Mouse (Mus musculus): Measurements from ENCODE around the gene Adcy1. TPM values are rescaled to one million over a fixed set of nuclear protein-coding genes. Genes with fewer than 3 reads are reported as not detected.

Adcy1 gene
- polyA plus RNA-seq, 1 experiment from 2014 or later = 0.54 TPM

DNA sequence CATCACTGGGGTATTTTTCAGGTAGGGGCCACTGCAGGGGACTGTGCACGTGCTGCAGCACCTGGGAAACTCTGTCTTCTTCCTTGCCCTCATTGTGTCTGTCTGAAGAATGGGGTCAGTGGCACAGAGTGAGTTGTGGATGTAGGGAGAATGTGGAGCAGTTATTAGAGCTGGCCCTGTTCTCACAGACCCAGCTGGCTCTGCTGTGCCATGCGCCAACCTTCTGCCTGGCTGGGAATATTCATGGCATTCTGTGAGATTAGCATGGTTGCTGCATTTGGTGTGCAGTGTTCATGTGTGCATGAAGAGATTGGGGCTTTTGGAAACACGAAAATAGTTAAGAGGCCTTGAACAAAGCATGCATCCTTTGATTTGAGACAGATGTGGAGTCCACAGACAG lies 10.3 kb downstream of the Adcy1 start:
- H3K36me3 ChIP-seq (replicated peaks; ENCODE audit: insufficient read depth, low read length) = no peaks in the 10 kb centered on the region
- H3K4me3 ChIP-seq (ENCODE audit: low read depth, low read length) = no peak overlapping the region
- no peak for TF ChIP-seq EP300 (IDR thresholded peaks at IDR 0.05; ENCODE audit: low read depth)
- no peak overlapping the region for H3K4me2 ChIP-seq (ENCODE audit: low read depth, low read length)
- no peak for DNase-seq
- no peak overlapping the region for H3K27ac ChIP-seq (ENCODE audit: low read depth)
- no peak for ATAC-seq
- H3K27me3 ChIP-seq (ENCODE audit: insufficient read depth, low read length) = no peaks in the 10 kb centered on the region
- no peak overlapping the region for H3K9ac ChIP-seq (replicated peaks)
- H3K4me1 ChIP-seq (ENCODE audit: insufficient read depth) = no peaks in the 10 kb centered on the region
- no peaks in the 10 kb centered on the region for H3K9me3 ChIP-seq (ENCODE audit: low read length)
- 77% methylated on average over 3 of the region's 3 CpGs for WGBS (ENCODE audit: insufficient replicate concordance)

DNA sequence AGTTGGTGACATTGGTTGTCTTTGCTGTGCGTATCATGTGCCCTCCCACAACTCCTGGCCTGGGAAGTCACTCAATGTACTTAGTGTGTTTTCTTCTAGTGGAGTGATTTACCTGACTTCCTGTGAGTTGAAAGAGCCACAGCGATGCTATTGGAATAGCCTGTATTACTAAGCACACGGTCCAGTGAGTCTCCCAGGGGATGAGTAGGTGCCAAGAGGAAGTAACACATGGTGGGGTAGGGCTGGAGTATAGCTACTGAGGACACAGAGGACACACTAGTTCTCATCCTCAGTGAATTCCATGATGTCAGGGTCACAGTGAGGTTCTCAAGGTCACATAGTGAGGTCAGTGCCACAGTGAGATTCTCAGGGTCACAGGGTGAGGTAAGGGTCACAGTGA lies 13.2 kb downstream of the Adcy1 start:
- no peak for TF ChIP-seq CTCF (IDR thresholded peaks at IDR 0.05; ENCODE audit: low read depth)
- TF ChIP-seq EP300 (IDR thresholded peaks at IDR 0.05; ENCODE audit: low read depth) = no peak
- H3K27ac ChIP-seq (ENCODE audit: low read depth) = no peak overlapping the region
- no peaks in the 10 kb centered on the region for H3K4me1 ChIP-seq (ENCODE audit: insufficient read depth)
- no peak overlapping the region for H3K9ac ChIP-seq (replicated peaks)
- no peak overlapping the region for H3K4me2 ChIP-seq (ENCODE audit: low read depth, low read length)
- H3K27me3 ChIP-seq (ENCODE audit: insufficient read depth, low read length) = no peaks in the 10 kb centered on the region
- no peaks in the 10 kb centered on the region for H3K36me3 ChIP-seq (replicated peaks; ENCODE audit: insufficient read depth, low read length)
- ATAC-seq = no peak
- no peak for DNase-seq
- H3K4me3 ChIP-seq (ENCODE audit: low read depth, low read length) = no peak overlapping the region
- WGBS (ENCODE audit: insufficient replicate concordance) = 64% methylated on average over 3 of the region's 3 CpGs
- H3K9me3 ChIP-seq (ENCODE audit: low read length) = no peaks in the 10 kb centered on the region

DNA sequence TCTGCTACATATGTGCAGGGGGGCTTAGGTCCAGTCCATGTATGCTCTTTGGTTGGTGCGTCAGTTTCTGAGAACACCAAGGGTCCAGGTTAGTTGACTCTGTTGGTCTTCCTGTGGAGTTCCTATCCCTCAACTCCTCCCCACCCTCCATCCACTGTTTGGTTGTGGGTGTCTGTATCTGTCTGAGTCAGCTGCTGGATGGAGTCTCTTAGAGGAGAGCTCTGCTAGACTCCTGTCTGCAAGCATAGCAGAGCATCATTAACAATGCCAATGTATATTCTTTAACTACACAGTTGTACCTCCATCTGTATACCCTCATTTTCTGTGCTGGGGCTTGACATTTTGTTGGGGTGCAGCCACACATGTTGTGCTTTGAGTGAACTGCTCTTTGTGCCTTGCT lies 18.6 kb downstream of the Adcy1 start:
- ATAC-seq (no peak), DNase-seq (no peak)
- Histone ChIP-seq H3K9ac (replicated peaks) (no peak overlapping the region), H3K36me3 (replicated peaks; ENCODE audit: insufficient read depth, low read length) (no peaks in the 10 kb centered on the region), H3K27ac (ENCODE audit: low read depth) (no peak overlapping the region), H3K27me3 (ENCODE audit: insufficient read depth, low read length) (no peaks in the 10 kb centered on the region), H3K4me3 (ENCODE audit: low read depth, low read length) (no peak overlapping the region), H3K4me2 (ENCODE audit: low read depth, low read length) (no peak overlapping the region), H3K9me3 (ENCODE audit: low read length) (no peaks in the 10 kb centered on the region), H3K4me1 (ENCODE audit: insufficient read depth) (no peaks in the 10 kb centered on the region)
- TF ChIP-seq CTCF (IDR thresholded peaks at IDR 0.05; ENCODE audit: low read depth) = no peak
- no peak for TF ChIP-seq EP300 (IDR thresholded peaks at IDR 0.05; ENCODE audit: low read depth)
- 86% methylated on average over 1 of the region's 1 CpGs for WGBS (ENCODE audit: insufficient replicate concordance)

DNA sequence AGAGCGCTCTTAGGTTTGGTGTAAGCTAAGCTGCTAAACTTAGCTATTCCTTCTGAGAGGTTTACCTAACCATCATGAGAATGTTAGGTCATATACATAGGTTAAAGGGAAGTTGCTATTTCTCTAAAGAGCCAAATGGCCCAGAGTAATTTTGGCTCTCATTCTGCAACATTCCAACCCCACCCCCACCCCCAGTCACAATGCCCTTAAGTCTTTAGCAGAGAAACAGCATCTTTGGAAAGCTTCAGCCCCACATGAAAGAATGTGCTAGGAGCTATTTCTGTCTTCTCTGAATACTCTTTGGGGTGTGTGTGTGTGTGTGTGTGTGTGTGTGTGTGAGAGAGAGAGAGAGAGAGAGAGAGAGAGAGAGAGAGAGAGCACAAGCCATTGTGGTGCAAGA lies 20.6 kb downstream of the Adcy1 start:
- no peak overlapping the region for H3K4me2 ChIP-seq (ENCODE audit: low read depth, low read length)
- ATAC-seq = no peak
- no peak for DNase-seq
- no peak overlapping the region for H3K27ac ChIP-seq (ENCODE audit: low read depth)
- TF ChIP-seq EP300 (IDR thresholded peaks at IDR 0.05; ENCODE audit: low read depth) (no peak), CTCF (IDR thresholded peaks at IDR 0.05; ENCODE audit: low read depth) (no peak)
- no peak overlapping the region for H3K4me3 ChIP-seq (ENCODE audit: low read depth, low read length)
- H3K4me1 ChIP-seq (ENCODE audit: insufficient read depth) = no peaks in the 10 kb centered on the region
- H3K27me3 ChIP-seq (ENCODE audit: insufficient read depth, low read length) = no peaks in the 10 kb centered on the region
- no peaks in the 10 kb centered on the region for H3K9me3 ChIP-seq (ENCODE audit: low read length)
- no peak overlapping the region for H3K9ac ChIP-seq (replicated peaks)
- H3K36me3 ChIP-seq (replicated peaks; ENCODE audit: insufficient read depth, low read length) = no peaks in the 10 kb centered on the region
- 84% methylated on average over 1 of the region's 1 CpGs for WGBS (ENCODE audit: insufficient replicate concordance)

DNA sequence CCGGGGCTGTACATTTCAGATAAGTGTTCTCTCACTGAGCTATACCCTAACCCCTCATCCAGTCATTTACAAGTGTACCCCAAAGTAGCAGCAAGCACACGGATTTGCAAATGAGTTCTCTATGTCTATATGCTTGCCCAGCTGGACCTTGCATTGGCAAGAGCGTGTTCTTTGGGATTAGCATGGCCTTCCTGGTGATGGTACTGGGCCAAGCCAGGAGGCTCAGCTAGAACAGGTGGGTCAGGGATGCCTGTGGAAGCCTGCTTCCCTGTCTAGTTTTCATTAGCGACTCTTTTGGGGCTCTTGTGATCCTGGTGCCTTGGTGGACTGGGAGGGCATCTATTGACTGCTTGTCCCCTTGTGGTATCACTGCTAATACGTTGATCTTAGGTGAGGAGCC lies 21.9 kb downstream of the Adcy1 start:
- no peaks in the 10 kb centered on the region for H3K36me3 ChIP-seq (replicated peaks; ENCODE audit: insufficient read depth, low read length)
- TF ChIP-seq EP300 (IDR thresholded peaks at IDR 0.05; ENCODE audit: low read depth) (no peak), CTCF (IDR thresholded peaks at IDR 0.05; ENCODE audit: low read depth) (no peak)
- no peaks in the 10 kb centered on the region for H3K4me1 ChIP-seq (ENCODE audit: insufficient read depth)
- DNase-seq (no peak), ATAC-seq (no peak)
- H3K4me2 ChIP-seq (ENCODE audit: low read depth, low read length) = no peak overlapping the region
- WGBS (ENCODE audit: insufficient replicate concordance) = 67% methylated on average over 5 of the region's 5 CpGs
- H3K9me3 ChIP-seq (ENCODE audit: low read length) = no peaks in the 10 kb centered on the region
- H3K4me3 ChIP-seq (ENCODE audit: low read depth, low read length) = no peak overlapping the region
- no peak overlapping the region for H3K27ac ChIP-seq (ENCODE audit: low read depth)
- H3K9ac ChIP-seq (replicated peaks) = no peak overlapping the region
- no peaks in the 10 kb centered on the region for H3K27me3 ChIP-seq (ENCODE audit: insufficient read depth, low read length)

DNA sequence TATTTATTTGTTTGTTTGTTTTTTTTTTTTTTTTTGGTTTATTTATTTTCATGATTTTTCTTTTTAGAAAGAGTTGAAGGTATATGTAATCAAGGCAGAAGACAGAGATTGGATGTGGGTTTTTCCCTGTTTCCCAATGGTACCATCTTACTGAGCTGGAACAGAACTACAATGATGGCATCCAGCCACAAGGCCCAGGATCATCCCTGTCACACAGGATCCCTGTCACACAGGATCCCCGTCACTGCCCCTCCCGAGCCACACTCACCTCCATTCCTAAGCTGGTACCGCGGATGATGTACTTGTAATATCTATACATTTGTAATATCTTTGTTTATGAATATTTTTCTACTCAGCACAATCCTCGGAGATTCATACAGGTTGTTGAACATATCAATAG lies 27.8 kb downstream of the Adcy1 start:
- TF ChIP-seq CTCF (IDR thresholded peaks at IDR 0.05; ENCODE audit: low read depth) = no peak
- no peak for TF ChIP-seq EP300 (IDR thresholded peaks at IDR 0.05; ENCODE audit: low read depth)
- H3K4me2 ChIP-seq (ENCODE audit: low read depth, low read length) = no peak overlapping the region
- H3K9ac ChIP-seq (replicated peaks) = no peak overlapping the region
- H3K27me3 ChIP-seq (ENCODE audit: insufficient read depth, low read length) = no peaks in the 10 kb centered on the region
- 88% methylated on average over 5 of the region's 5 CpGs for WGBS (ENCODE audit: insufficient replicate concordance)
- no peak overlapping the region for H3K27ac ChIP-seq (ENCODE audit: low read depth)
- H3K9me3 ChIP-seq (ENCODE audit: low read length) = no peaks in the 10 kb centered on the region; the same call in 1 of the 2 replicates
- no peak overlapping the region for H3K4me3 ChIP-seq (ENCODE audit: low read depth, low read length)
- ATAC-seq = no peak
- no peaks in the 10 kb centered on the region for H3K36me3 ChIP-seq (replicated peaks; ENCODE audit: insufficient read depth, low read length)
- no peaks in the 10 kb centered on the region for H3K4me1 ChIP-seq (ENCODE audit: insufficient read depth)
- no peak for DNase-seq

DNA sequence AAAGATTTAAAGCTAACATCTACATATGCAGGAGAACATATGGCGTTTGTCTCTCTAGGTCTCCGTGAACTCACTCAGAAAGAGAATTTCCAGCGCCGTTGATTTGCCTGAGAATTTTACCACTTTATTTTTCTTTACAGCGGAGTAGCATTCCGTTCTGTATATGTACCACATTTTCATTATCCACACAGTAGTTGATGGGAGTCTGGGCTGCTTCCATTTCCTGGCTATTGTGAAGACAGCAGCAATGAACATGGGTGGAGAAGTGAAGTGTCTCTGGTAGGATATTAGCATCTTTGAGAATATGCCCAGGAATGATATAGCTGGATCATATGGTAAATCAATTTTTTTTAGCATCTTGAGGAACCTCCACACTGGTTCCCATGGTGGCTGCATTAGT lies 31.6 kb downstream of the Adcy1 start:
- ATAC-seq = no peak
- H3K36me3 ChIP-seq (replicated peaks; ENCODE audit: insufficient read depth, low read length) = no peaks in the 10 kb centered on the region
- H3K27me3 ChIP-seq (ENCODE audit: insufficient read depth, low read length) = no peaks in the 10 kb centered on the region
- H3K9me3 ChIP-seq (ENCODE audit: low read length) = no peaks in the 10 kb centered on the region; the same call in 1 of the 2 replicates
- 91% methylated on average over 6 of the region's 6 CpGs for WGBS (ENCODE audit: insufficient replicate concordance)
- no peak for DNase-seq
- H3K27ac ChIP-seq (ENCODE audit: low read depth) = no peak overlapping the region
- TF ChIP-seq EP300 (IDR thresholded peaks at IDR 0.05; ENCODE audit: low read depth) (no peak), CTCF (IDR thresholded peaks at IDR 0.05; ENCODE audit: low read depth) (no peak)
- H3K4me1 ChIP-seq (ENCODE audit: insufficient read depth) = no peaks in the 10 kb centered on the region
- H3K9ac ChIP-seq (replicated peaks) = no peak overlapping the region
- no peak overlapping the region for H3K4me2 ChIP-seq (ENCODE audit: low read depth, low read length)
- no peak overlapping the region for H3K4me3 ChIP-seq (ENCODE audit: low read depth, low read length)
